Mouse (Mus musculus): ENCODE measurements around the gene 1520401A03Rik.

Gene 1520401A03Rik

DNA sequence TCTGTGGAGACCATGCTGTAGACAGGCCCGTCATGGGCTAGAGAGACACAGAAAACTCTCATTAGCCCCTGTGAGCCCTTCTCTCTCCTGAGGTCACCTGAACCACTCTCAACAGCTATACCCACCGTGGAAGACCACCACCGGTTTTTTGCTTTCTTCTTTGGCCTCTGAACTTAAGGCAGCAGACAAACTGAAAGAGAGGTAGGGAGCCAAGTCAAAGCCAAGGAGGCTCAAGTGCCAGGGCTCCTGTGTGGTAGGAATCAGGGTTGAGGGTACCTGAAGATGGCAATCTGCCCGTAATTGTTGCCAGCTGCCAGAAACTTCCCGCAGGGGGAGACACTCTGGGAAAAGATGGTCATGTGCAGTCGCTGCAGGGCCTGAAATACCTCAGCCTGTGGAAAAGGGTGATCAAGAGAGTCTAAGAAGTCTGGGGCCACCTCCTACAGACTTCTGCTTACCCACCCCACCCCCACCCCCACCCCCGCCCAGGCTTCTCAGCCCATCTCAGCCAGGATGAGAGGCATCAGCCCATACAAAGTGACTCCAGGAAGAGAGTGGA is 52.0 kb downstream of the 1520401A03Rik start:
- DNase-seq (ENCODE audit: low spot score), result no peak

DNA sequence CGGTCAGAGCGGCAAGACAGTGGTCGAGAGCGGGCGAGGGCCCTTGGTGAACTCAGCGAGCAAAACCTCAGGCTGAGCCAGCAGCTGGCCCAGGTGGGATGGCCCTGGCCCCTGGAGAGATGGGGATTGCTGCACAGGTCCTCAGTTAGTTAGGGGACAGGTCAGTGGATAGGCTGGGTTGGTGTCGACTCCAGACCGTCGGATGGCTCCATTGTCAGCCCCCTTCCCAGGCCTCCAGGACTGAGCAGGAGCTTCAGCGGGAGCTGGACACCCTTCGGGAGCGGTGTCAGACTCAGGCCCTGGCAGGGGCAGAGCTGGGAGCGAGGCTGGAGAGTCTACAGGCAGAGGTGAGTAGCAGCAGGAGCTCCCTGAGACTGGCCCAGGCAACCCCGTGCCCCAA is 57.1 kb downstream of the 1520401A03Rik start:
- DNase-seq (ENCODE audit: low spot score), result no peak

DNA sequence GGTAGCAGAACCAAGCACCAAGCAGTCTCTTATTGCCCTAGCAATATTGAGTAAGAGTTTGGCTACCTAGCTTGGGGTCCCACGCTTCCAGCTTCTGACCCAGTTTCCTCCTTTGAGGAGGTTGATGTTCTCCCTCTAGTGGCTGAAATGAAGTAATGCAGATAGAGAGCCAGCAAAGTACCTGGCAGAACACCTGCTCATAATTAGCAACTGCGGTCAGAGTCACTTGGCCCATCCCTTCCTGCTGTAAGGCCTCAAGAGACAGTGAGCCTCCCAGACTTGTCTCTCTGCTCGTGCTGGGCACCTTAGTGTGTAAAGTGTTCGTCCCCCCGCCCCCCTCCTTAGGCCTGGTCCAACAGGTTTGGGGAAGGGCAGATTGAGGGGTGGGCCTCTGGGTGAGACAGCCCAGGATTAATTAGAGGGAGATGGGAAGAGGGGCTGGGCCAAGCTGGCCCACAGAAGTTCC is 58.0 kb downstream of the 1520401A03Rik start:
- DNase-seq (ENCODE audit: low spot score), result peak; percentile 42

DNA sequence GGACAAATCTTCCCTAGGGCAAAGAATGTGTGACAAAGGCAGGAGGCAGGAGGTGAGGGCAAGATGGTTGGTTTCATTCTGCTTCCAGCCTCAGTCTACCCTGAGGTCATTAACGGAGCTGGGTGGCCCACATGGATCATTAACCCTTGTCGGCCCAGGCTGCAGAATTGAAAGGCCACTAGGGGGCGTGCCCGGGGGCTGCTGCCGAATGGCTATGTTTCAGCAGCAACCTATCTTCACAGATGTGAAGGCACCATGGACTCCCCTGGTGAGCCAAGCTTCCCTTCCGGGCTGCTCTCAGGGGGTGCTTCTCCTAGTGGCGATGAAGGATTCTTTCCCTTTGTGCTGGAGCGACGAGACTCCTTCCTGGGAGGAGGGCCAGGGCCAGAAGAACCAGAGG is 61.1 kb downstream of the 1520401A03Rik start:
- no peak for DNase-seq (ENCODE audit: low spot score)

DNA sequence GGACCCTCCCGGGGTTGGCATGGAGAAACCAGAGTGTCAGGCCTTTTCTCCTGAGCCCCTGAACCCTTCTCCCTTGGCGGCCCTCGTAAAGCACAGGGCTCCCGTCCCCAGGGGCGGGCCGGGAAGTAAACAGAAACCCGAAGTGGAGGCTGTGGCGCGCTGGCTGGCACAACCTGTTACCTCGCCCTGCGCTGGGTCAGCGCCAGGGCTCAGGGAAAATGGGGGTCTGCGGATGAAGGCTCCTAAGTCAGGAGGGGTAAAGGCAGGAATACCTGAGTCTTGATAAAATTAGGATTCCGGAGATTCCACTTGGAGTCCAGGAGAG is 61.7 kb downstream of the 1520401A03Rik start:
- no peak for DNase-seq (ENCODE audit: low spot score)

DNA sequence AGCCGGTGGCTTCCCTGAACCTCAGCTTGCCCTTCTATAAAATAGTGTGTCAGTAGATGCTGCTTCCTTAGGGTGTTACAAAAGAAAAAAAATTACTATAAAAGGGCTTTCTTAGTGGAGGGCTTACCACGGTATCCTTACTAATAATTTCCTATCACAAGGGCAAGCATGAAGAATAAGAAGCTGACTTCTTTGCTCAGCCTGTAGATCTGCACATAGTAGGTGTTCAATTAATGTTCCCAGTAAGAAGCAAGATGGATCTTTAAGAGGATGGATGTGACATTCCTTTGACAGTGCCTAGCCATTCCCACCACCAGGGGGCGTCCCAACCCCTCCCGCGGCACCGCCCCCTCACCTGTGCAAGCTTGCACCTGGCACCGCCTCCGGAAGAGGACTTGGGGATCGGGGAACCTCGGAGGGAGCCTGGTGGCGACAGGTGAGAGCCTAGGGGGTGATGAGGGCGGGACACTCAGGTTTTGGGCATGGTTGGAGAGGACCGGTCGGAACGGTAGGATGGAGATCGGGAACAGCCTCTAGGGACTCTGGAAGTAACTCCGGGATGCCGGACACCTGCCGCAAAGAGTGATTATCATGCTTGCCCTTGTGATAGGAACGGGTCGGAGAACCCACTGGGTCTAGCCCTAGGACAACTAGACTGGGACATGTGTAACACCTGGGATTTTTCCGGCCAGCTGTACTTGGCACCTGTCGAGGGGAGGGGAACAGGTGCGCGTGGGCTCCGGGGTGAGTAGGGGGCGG is 62.3 kb downstream of the 1520401A03Rik start, which contains the start of gene Bicdl2:
TSS of gene Bicdl2 (plus strand) at position 390 of the 759 bp plus-strand sequence.
- no peak for DNase-seq (ENCODE audit: low spot score)

DNA sequence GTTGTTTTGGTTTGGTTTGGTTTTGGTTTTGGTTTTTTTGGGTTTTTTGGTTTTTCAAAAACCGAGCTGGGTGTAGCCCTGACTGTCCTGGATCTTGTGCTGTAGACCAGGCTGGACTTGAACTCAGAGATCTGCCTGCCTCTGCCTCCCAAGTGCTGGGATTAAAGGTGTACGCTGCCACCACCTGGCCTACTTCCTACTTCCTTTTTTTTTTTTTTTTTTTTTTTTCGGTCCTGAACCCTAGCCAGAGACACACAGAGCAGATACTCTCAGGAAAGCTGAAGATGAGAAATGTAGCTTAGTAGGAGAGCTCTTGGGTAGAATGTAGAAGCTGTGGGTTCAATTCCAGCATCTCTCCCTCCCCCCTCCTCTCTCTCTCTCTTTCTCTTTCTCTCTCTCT is 64.1 kb downstream of the 1520401A03Rik start:
- DNase-seq (ENCODE audit: low spot score), result no peak

Measured in adipocyte (in vitro differentiated cells).